Mouse (Mus musculus) MEL (cell line): ENCODE data around the gene Rdh7. TPM values are rescaled to one million over a fixed set of nuclear protein-coding genes. Genes with fewer than 3 reads are reported as not detected.
A peak's percentile ranks its signal among the peaks of the same experiment; 100 is the strongest.

Experiments
- DNase-seq: peaks from one replicate; pipeline ENCODE4 v3.0.0; 2011; ENCODE audit warnings: low read depth, low spot score
- H3K27ac ChIP-seq: 2 replicates; pipeline ENCODE4 v1.5.1; 2012; ENCODE audit warnings: low read depth, mild to moderate bottlenecking, control low read depth, low read length, moderate library complexity; ENCODE audit not compliant: control insufficient read depth
- H3K27me3 ChIP-seq, 2 experiments: fragments of 150-350 bp in 1 of 2; sonication (generic) in 1 of 2; 2 replicates each; pipeline ENCODE4 v1.6.1; 2012; ENCODE audit warnings: low read length in 2 of 2, mild to moderate bottlenecking in 2 of 2, improper control_type of control experiment in 1 of 2, moderate library complexity in 1 of 2; ENCODE audit not compliant: insufficient read depth in 2 of 2, control insufficient read depth in 1 of 2
- H3K36me3 ChIP-seq, 2 experiments: 2 replicates each; pipeline ENCODE4 v1.6.1; 2012 to 2014; ENCODE audit warnings: low read length in 2 of 2, improper control_type of control experiment in 1 of 2, inconsistent platforms in 1 of 2, mild to moderate bottlenecking in 1 of 2; ENCODE audit not compliant: insufficient read depth in 2 of 2, control insufficient read depth in 1 of 2
- H3K4me1 ChIP-seq, 2 experiments: fragments of 150-350 bp in 1 of 2; sonication (generic) in 1 of 2; 2 replicates each; pipeline ENCODE4 v1.6.1; 2012; ENCODE audit warnings: low read length in 2 of 2, improper control_type of control experiment in 1 of 2, mild to moderate bottlenecking in 1 of 2; ENCODE audit not compliant: insufficient read depth in 2 of 2, control insufficient read depth in 1 of 2
- H3K4me3 ChIP-seq, 2 experiments: fragments of 150-350 bp in 1 of 2; sonication (generic) in 1 of 2; 2 replicates each; pipeline ENCODE4 v1.5.1; 2012; ENCODE audit warnings: low read depth in 2 of 2, low read length in 2 of 2, mild to moderate bottlenecking in 2 of 2, moderate library complexity in 2 of 2, control low read depth in 1 of 2, improper control_type of control experiment in 1 of 2; ENCODE audit not compliant: control insufficient read depth in 1 of 2, insufficient read depth in 1 of 2
- H3K79me2 ChIP-seq: 2 replicates; pipeline ENCODE4 v1.6.1; 2012; ENCODE audit warnings: mild to moderate bottlenecking, low read length, moderate library complexity; ENCODE audit not compliant: control insufficient read depth, poor library complexity, insufficient read depth
- H3K9ac ChIP-seq: 2 replicates; pipeline ENCODE4 v1.6.1; 2012; ENCODE audit warnings: low read depth, mild to moderate bottlenecking, control low read depth, low read length, moderate library complexity; ENCODE audit not compliant: control insufficient read depth, poor library complexity, severe bottlenecking
- H3K9me3 ChIP-seq: fragments of 150-350 bp; sonication (generic); replicated peaks from 2 replicates; pipeline ENCODE4 v1.6.1; 2012; ENCODE audit warnings: mild to moderate bottlenecking, low read length, improper control_type of control experiment, moderate library complexity; ENCODE audit not compliant: insufficient read depth
- BHLHE40 ChIP-seq: IDR thresholded peaks from 2 replicates; pipeline ENCODE4 v1.6.1; 2012; ENCODE audit warnings: low read depth, mild to moderate bottlenecking, inconsistent platforms, low read length, improper control_type of control experiment, borderline replicate concordance
- CTCF ChIP-seq, 3 experiments: IDR thresholded peaks in 2 of 3; conservative IDR thresholded peaks in 1 of 3; 2 replicates each; pipeline ENCODE4 v1.5.1; 2011 to 2012; ENCODE audit warnings: low read length in 3 of 3, low read depth in 2 of 3, mild to moderate bottlenecking in 2 of 3, improper control_type of control experiment in 1 of 3, inconsistent platforms in 1 of 3, mixed read lengths in 1 of 3, moderate library complexity in 1 of 3; ENCODE audit not compliant: control insufficient read depth in 1 of 3, insufficient read depth in 1 of 3, poor library complexity in 1 of 3, severe bottlenecking in 1 of 3
- E2F4 ChIP-seq: IDR thresholded peaks from 2 replicates; pipeline ENCODE4 v1.6.1; 2011; ENCODE audit warnings: low read depth, low read length, improper control_type of control experiment, borderline replicate concordance
- ELF1 ChIP-seq: IDR thresholded peaks from 2 replicates; pipeline ENCODE4 v1.6.1; 2014; ENCODE audit warnings: low read depth, mild to moderate bottlenecking, inconsistent platforms, low read length, improper control_type of control experiment, moderate library complexity
- GABPA ChIP-seq: IDR thresholded peaks from 2 replicates; pipeline ENCODE4 v1.6.1; 2012; ENCODE audit warnings: low read depth, mild to moderate bottlenecking, inconsistent platforms, low read length, improper control_type of control experiment, moderate library complexity
- GATA1 ChIP-seq: IDR thresholded peaks from 2 replicates; pipeline ENCODE4 v1.6.1; 2011; ENCODE audit warnings: low read depth, low read length, improper control_type of control experiment
- JUND ChIP-seq: IDR thresholded peaks from 2 replicates; pipeline ENCODE4 v1.6.1; 2011; ENCODE audit warnings: low read depth, mild to moderate bottlenecking, improper control_type of control experiment, low read length
- MAFK ChIP-seq: IDR thresholded peaks from 2 replicates; pipeline ENCODE4 v1.6.1; 2011; ENCODE audit warnings: low read depth, mild to moderate bottlenecking, low read length, improper control_type of control experiment, borderline replicate concordance
- MAX ChIP-seq: IDR thresholded peaks from 2 replicates; pipeline ENCODE4 v1.6.1; 2011; ENCODE audit warnings: low read length, improper control_type of control experiment
- MXI1 ChIP-seq: IDR thresholded peaks from 2 replicates; pipeline ENCODE4 v1.6.1; 2011; ENCODE audit warnings: mild to moderate bottlenecking, low read depth, low read length, improper control_type of control experiment
- NELFE ChIP-seq: IDR thresholded peaks from 2 replicates; pipeline ENCODE4 v1.6.1; 2011; ENCODE audit warnings: low read depth, low read length, improper control_type of control experiment
- NRF1 ChIP-seq: IDR thresholded peaks from 2 replicates; pipeline ENCODE4 v1.6.1; 2014; ENCODE audit warnings: low read depth, mild to moderate bottlenecking, inconsistent platforms, low read length, improper control_type of control experiment, moderate library complexity; ENCODE audit not compliant: poor library complexity, insufficient read depth, severe bottlenecking
- POLR2A ChIP-seq, 2 experiments: IDR thresholded peaks; 2 replicates each; pipeline ENCODE4 v1.6.1; 2011 to 2012; ENCODE audit warnings: low read length in 2 of 2, mild to moderate bottlenecking in 2 of 2, control low read depth in 1 of 2, improper control_type of control experiment in 1 of 2, low read depth in 1 of 2, moderate library complexity in 1 of 2; ENCODE audit not compliant: control insufficient read depth in 1 of 2, insufficient read depth in 1 of 2, poor library complexity in 1 of 2
- POLR2AphosphoS2 ChIP-seq: IDR thresholded peaks from 2 replicates; pipeline ENCODE4 v1.6.1; 2011; ENCODE audit warnings: low read length, improper control_type of control experiment
- RAD21 ChIP-seq: IDR thresholded peaks from 2 replicates; pipeline ENCODE4 v1.6.1; 2011; ENCODE audit warnings: mild to moderate bottlenecking, low read depth, low read length, improper control_type of control experiment
- RCOR1 ChIP-seq: IDR thresholded peaks from 2 replicates; pipeline ENCODE4 v1.6.1; 2012; ENCODE audit warnings: low read depth, mild to moderate bottlenecking, inconsistent platforms, low read length, improper control_type of control experiment
- TBP ChIP-seq: IDR thresholded peaks from 2 replicates; pipeline ENCODE4 v1.8.0; 2011; ENCODE audit warnings: low read depth, low read length, improper control_type of control experiment
- TCF12 ChIP-seq: IDR thresholded peaks from 2 replicates; pipeline ENCODE4 v1.6.1; 2014; ENCODE audit warnings: low read depth, mild to moderate bottlenecking, inconsistent platforms, low read length, improper control_type of control experiment, moderate library complexity
- polyA plus RNA-seq, 2 experiments: library from polyadenylated mRNA; stranded (reverse) in 1 of 2; unstranded in 1 of 2; fragments of >175 nt in 1 of 2; fragments of >200 nt in 1 of 2; gene quantifications; 2 replicates each; pipeline versions ENCODE4 v1.2.1 to v1.2.4; 2012; ENCODE audit warnings: low replicate concordance in 2 of 2, low read depth in 1 of 2; ENCODE audit not compliant: insufficient read length in 2 of 2, insufficient read depth in 1 of 2, missing spikeins in 1 of 2
- total RNA-seq: library from RNA; depleted of rRNA; stranded (reverse); fragments of 300-350 nt; gene quantifications from 2 replicates; pipeline ENCODE4 v1.2.3, GENCODE M21; 2012

The Rdh7 gene
- total and polyA plus RNA-seq, 3 experiments, result not detected

DNA sequence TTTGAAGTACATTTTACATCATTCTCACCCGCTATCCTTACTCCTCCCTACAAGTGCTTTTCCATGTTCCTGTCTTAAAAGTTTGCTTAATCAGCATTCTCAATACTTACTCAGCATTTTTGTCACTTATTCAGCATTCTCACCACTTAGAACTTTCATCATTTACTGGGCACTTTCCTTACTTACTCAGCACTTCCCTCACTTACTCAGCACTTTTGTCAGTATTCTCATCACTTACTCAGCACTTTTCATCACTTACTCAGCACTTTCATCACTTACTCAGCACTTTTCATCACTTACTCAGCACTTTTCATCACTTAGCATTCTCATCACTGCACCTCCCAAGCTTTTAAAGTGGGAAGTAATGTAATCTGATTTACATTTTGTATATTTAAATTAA lies 27.0 kb upstream of the Rdh7 start:
- Histone ChIP-seq H3K27ac (no peak overlapping the region), H3K4me1 (no peaks in the 10 kb centered on the region), H3K27me3 (peaks cover 8 to 11% of the 10 kb centered on the region in 2 experiments), H3K79me2 (no peaks in the 10 kb centered on the region), H3K9me3 (no peaks in the 10 kb centered on the region), H3K9ac (no peak overlapping the region), H3K4me3 (no peak overlapping the region), H3K36me3 (no peaks in the 10 kb centered on the region)
- peak; percentile 11 for DNase-seq
- TF ChIP-seq CTCF (IDR thresholded peaks at IDR 0.05 in 2 of 3, conservative IDR thresholded peaks at IDR 0.05 in 1 of 3; ENCODE audit: control insufficient read depth in 1 of 3, insufficient read depth in 1 of 3, low read depth in 2 of 3, low read length in 3 of 3, poor library complexity in 1 of 3, severe bottlenecking in 1 of 3) (no peak), POLR2AphosphoS2 (no peak), BHLHE40 (no peak), GATA1 (no peak), POLR2A (IDR thresholded peaks at IDR 0.05; ENCODE audit: control insufficient read depth in 1 of 2, insufficient read depth in 1 of 2, low read depth in 1 of 2, low read length in 2 of 2, poor library complexity in 1 of 2) (no peak), NRF1 (no peak), ELF1 (no peak), JUND (no peak), MAFK (peak; percentile 90)

GRCm38 (mm10) chr10:127907386-127907951 lies 18.9 kb upstream of the Rdh7 start:
- H3K79me2 ChIP-seq, result no peaks in the 10 kb centered on the region
- H3K27ac ChIP-seq, result no peak overlapping the region
- H3K4me3 ChIP-seq, result no peak overlapping the region
- no peaks in the 10 kb centered on the region for H3K9me3 ChIP-seq
- H3K9ac ChIP-seq, result no peak overlapping the region
- no peaks in the 10 kb centered on the region for H3K36me3 ChIP-seq
- no peaks in the 10 kb centered on the region for H3K4me1 ChIP-seq
- no peak for DNase-seq
- H3K27me3 ChIP-seq, result peaks cover 2 to 7% of the 10 kb centered on the region in 2 experiments; a peak in 3 of 4 replicates
- TF ChIP-seq RAD21 (no peak), MXI1 (no peak), TBP (no peak), GABPA (no peak), RCOR1 (no peak), MAX (no peak), POLR2AphosphoS2 (no peak), POLR2A (IDR thresholded peaks at IDR 0.05; ENCODE audit: control insufficient read depth in 1 of 2, insufficient read depth in 1 of 2, low read depth in 1 of 2, low read length in 2 of 2, poor library complexity in 1 of 2) (no peak), TCF12 (no peak), NELFE (no peak), E2F4 (no peak)
